Mouse (Mus musculus) neural tube, embryonic 13.5 days (tissue): Measurements from ENCODE around the gene Hyal6. TPM values are rescaled to one million over a fixed set of nuclear protein-coding genes. Genes with fewer than 3 reads are reported as not detected.

Experiments used
- ATAC-seq: fragments of 200-750 bp; cut with Nextera tagmentation; 2 replicates; pipeline ENCODE4 v1.8.0; 2017; ENCODE audit warnings: low read depth, mild to moderate bottlenecking, moderate TSS enrichment, moderate library complexity
- H3K27ac ChIP-seq: fragments of 300-500 bp; sonication (generic); replicated peaks from 2 replicates; pipeline ENCODE4 v1.5.1; 2015; ENCODE audit warnings: moderate library complexity, mild to moderate bottlenecking, inconsistent platforms
- H3K27me3 ChIP-seq: fragments of 300-500 bp; sonication (generic); 2 replicates; pipeline ENCODE4 v1.6.1; 2015; ENCODE audit warnings: mild to moderate bottlenecking, inconsistent platforms
- H3K36me3 ChIP-seq: fragments of 300-500 bp; sonication (generic); 2 replicates; pipeline ENCODE4 v1.6.1; 2015; ENCODE audit warnings: mild to moderate bottlenecking, inconsistent platforms
- H3K4me1 ChIP-seq: fragments of 300-500 bp; sonication (generic); replicated peaks from 2 replicates; pipeline ENCODE4 v1.6.1; 2015; ENCODE audit warnings: inconsistent platforms
- H3K4me2 ChIP-seq: fragments of 300-500 bp; sonication (generic); 2 replicates; pipeline ENCODE4 v1.6.1; 2015; ENCODE audit warnings: inconsistent platforms, mild to moderate bottlenecking, moderate library complexity
- H3K4me3 ChIP-seq: fragments of 300-500 bp; sonication (generic); 2 replicates; pipeline ENCODE4 v1.5.1; 2015; ENCODE audit warnings: mild to moderate bottlenecking, inconsistent platforms
- H3K9ac ChIP-seq: fragments of 300-500 bp; sonication (generic); 2 replicates; pipeline ENCODE4 v1.6.1; 2015; ENCODE audit warnings: moderate library complexity, mild to moderate bottlenecking, inconsistent platforms
- H3K9me3 ChIP-seq: fragments of 300-500 bp; sonication (generic); 2 replicates; pipeline ENCODE4 v1.6.1; 2016; ENCODE audit warnings: inconsistent platforms
- WGBS: fragments of 180-500 bp; shearing (Covaris S2); methylation state at CpG from one replicate; pipeline ENCODE4 v1.1.7; 2015; 5-methylcytosine and 5-hydroxymethylcytosine counted together
- polyA plus RNA-seq: library from polyadenylated mRNA; unstranded; fragments of >200 nt; fragmentation: Nextera tagmentation; extraction: Ambion mirVana; gene quantifications from 2 replicates; pipeline ENCODE4 v1.2.1, GENCODE M21; 2015

Gene Hyal6
- not detected in 2 replicates for polyA plus RNA-seq

DNA sequence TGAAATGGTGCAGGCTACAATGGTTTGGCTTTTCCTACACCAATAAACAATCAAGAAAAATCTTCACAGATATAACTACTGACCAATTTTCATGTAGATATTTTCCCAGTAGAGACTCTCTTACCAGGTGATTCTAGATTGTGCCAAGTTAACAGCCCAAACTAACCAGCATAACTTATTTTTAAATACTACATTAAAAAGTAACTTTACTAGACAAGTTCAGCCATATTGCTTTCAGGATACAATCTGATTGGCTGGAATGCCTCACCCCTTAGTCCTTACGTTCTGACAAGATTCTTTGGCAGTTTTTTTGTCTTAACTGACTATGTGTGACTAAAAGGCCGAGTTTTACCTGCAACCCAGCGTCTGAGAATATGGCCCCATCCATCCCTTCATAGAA is at the start of gene Hyal6:
Hyal6 (plus strand) TSS at position 301 of the 400 bp plus-strand sequence.
- Histone ChIP-seq H3K9me3 (no peaks in the 10 kb centered on the region), H3K27ac (no peak within 1 kb of the TSS), H3K9ac (no peak within 1 kb of the TSS), H3K4me3 (no peak within 1 kb of the TSS), H3K4me2 (no peak within 1 kb of the TSS), H3K36me3 (no peaks in the 10 kb centered on the region), H3K4me1 (no peaks in the 10 kb centered on the region), H3K27me3 (no peaks in the 10 kb centered on the region)
- 84% methylated on average over 3 of the region's 3 CpGs for WGBS
- no peak for ATAC-seq

- Histone ChIP-seq H3K4me1 (no peaks in the 10 kb centered on the region), H3K4me2 (no peak overlapping the region), H3K27me3 (no peaks in the 10 kb centered on the region), H3K4me3 (no peak overlapping the region), H3K9me3 (no peaks in the 10 kb centered on the region), H3K27ac (no peak overlapping the region), H3K9ac (no peak overlapping the region), H3K36me3 (no peaks in the 10 kb centered on the region)
- ATAC-seq: no peak
- WGBS: 40% methylated on average over 1 of the region's 1 CpGs
Observed at GRCm38 (mm10) chr6:24687871-24688270, 45.2 kb upstream of the Hyal6 start.

DNA sequence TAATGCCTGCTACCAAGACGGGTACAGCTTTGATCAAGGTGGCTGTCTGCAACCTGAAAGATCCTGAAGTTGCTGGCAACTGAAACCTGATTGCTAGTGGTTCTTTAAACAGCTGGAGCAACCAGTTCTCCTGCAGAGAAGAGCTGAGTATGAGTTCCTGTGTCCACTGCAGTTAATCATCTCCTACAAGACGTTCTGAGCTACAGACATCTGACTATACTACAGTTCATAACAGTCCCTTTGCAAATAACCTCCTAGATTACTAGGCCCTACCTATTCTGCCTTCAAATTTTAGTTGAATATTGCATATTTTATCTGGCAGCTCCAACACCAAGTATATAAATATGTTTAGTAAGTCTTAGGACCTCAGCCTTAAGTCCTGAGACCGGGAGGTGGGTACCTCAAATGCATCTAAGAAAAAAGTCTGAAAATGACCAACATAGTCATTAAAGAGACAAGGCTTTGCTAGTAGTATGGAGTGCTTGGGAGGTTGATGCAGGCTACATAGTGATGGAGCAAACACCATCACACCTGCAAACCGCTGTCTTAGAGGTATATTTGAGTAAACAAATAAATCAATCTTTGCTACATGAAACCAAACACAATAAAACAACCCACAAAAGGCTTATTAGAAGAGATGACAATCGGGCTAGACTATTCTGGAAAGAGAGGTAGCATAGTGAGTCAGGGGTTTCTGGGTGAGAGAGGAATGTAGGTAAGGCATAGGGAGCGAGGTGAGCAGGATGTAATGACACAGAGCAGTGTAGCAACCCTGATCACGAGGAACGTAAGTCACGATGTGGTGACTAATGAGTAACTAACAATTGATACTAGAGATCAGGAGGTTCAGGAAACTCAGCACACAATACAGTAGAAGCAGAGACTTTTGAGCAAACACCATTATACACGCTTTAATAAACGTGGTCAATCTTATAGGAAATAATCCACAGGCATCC is 38.3 kb upstream of the Hyal6 start:
- ATAC-seq: no peak
- Histone ChIP-seq H3K27me3 (no peaks in the 10 kb centered on the region), H3K9ac (no peak overlapping the region), H3K4me3 (no peak overlapping the region), H3K36me3 (no peaks in the 10 kb centered on the region), H3K9me3 (no peaks in the 10 kb centered on the region), H3K27ac (no peak overlapping the region), H3K4me1 (no peaks in the 10 kb centered on the region), H3K4me2 (no peak overlapping the region)
- 87% methylated on average over 11 of the region's 11 CpGs for WGBS

DNA sequence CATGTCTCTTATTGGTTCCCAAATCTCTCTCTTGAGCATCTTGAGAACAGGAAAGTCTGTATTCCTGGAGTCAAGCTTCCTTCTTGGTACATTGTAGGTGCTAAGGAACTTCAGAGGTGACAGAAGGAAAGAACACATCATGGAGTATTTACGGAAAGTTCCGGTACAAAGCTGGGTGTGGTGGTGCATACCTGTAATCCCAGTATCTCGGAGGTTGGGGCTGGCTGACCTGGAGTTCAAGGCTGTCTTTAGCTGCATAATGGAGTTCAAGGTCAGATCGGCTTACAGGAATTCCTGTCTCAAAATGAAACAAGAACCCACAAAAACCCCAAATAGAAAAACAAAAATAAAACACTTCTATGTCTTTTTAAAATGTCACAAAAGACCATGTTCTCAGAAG is 36.9 kb upstream of the Hyal6 start:
- no peak overlapping the region for H3K4me3 ChIP-seq
- no peak for ATAC-seq
- H3K27ac ChIP-seq: no peak overlapping the region
- no peaks in the 10 kb centered on the region for H3K4me1 ChIP-seq
- no peak overlapping the region for H3K4me2 ChIP-seq
- WGBS: 92% methylated on average over 4 of the region's 4 CpGs
- no peaks in the 10 kb centered on the region for H3K27me3 ChIP-seq
- H3K9ac ChIP-seq: no peak overlapping the region
- H3K36me3 ChIP-seq: no peaks in the 10 kb centered on the region
- no peaks in the 10 kb centered on the region for H3K9me3 ChIP-seq

DNA sequence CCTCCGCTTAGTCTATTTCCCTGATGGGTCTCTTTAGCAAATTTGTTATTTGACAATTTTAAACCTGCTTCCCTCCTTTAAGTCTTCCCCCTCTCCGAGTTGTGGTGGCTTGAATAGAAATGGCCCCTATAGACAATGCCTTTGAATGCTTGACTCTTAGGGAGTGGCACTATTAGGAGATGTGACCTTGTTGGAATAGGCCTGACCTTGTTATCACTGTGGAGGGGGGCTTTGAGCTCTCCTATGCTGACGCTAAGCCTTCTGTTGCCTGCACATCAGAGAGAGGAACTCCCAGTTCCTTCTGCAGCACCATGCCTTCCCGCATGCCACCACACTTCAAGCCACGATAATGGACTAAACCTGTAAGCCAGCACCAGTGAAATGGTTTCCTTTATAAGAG is 35.8 kb upstream of the Hyal6 start:
- Histone ChIP-seq H3K9ac (no peak overlapping the region), H3K4me3 (no peak overlapping the region), H3K36me3 (no peaks in the 10 kb centered on the region), H3K27ac (no peak overlapping the region), H3K4me1 (no peaks in the 10 kb centered on the region), H3K9me3 (no peaks in the 10 kb centered on the region), H3K4me2 (no peak overlapping the region), H3K27me3 (no peaks in the 10 kb centered on the region)
- WGBS: 88% methylated on average over 5 of the region's 5 CpGs
- no peak for ATAC-seq

DNA sequence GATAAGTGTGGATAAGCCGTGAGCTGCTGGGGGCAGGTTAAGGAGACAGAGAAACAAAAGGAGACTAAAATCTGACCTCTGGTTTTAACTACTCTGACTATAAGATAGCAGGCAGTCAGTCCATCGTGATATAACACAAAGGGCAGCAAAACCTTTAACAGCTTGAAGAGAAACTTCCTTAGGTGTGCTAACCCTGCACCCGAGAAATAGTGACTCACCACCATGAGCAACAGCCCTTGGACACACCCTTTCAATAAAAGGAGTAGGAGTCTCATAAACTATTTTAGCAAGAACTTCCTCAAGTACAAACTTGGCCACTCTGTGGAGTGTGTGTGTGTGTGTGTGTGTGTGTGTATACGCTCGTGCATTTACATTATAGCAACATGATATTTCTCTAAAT is 26.0 kb upstream of the Hyal6 start:
- H3K36me3 ChIP-seq: no peaks in the 10 kb centered on the region
- H3K4me2 ChIP-seq: no peak overlapping the region
- ATAC-seq: no peak
- H3K9ac ChIP-seq: no peak overlapping the region
- H3K4me1 ChIP-seq: no peaks in the 10 kb centered on the region
- no peak overlapping the region for H3K27ac ChIP-seq
- no peaks in the 10 kb centered on the region for H3K9me3 ChIP-seq
- H3K4me3 ChIP-seq: no peak overlapping the region
- H3K27me3 ChIP-seq: no peaks in the 10 kb centered on the region
- 95% methylated on average over 5 of the region's 5 CpGs for WGBS

DNA sequence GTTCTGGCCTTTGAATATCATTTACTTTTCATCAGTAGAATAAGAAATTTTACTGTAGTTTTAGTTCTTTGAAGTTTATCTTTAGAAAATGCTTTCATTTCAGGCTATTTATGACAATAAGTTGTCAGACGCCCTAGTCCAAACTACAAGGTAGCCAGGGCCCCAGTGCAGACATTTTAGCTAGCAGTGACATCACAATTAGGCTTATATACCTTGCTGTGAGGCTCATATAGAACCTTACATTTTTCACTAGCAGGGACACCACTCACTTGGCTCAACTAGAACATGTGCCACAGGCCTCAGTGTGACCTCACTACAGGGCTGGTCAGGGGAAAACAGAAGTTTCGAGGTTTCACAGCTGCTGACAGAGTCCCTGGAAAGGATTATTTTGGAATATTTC is 25.5 kb upstream of the Hyal6 start:
- H3K9ac ChIP-seq: no peak overlapping the region
- no peak overlapping the region for H3K4me3 ChIP-seq
- no peaks in the 10 kb centered on the region for H3K4me1 ChIP-seq
- H3K9me3 ChIP-seq: no peaks in the 10 kb centered on the region
- H3K27ac ChIP-seq: no peak overlapping the region
- no peak for ATAC-seq
- H3K36me3 ChIP-seq: no peaks in the 10 kb centered on the region
- WGBS: 86% methylated on average over 2 of the region's 2 CpGs
- H3K27me3 ChIP-seq: no peaks in the 10 kb centered on the region
- no peak overlapping the region for H3K4me2 ChIP-seq

DNA sequence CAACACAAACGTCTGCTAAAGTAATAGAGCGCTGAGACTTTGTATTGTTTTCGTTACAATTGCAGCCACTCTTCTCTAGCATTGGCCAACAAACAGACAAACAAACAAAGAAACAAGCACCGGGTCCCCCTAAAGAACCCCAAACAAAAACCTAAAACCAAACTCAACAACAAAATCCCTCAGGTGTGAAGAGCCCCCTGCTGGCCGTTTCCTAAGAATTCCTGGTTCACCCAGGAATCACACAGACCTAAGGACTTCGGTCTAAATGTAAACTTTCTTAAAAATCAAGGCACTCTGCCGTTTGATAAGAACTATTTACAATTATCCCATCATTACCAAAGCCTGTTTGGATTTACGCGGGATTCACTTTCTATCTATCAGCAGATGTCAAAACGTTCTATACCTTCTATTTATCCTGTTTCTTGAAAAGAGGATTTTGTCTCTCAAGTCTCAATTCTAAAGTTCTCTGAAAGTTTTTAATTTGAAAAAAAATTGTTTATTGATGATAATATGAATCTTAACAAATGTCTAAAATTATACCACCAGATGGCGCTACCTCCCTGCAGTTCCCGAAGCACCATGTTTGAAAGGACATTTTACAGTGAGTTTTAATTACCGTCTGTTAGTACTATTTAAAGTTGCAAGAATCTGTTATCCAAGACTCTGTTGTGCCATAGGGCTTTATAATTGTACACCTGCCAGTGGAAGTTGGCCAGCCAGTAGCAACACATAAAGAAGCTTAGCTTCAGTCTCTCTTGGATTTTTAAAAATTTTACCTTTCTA is 11.5 kb upstream of the Hyal6 start:
- H3K4me1 ChIP-seq: no peaks in the 10 kb centered on the region
- no peak overlapping the region for H3K4me2 ChIP-seq
- no peaks in the 10 kb centered on the region for H3K9me3 ChIP-seq
- no peak overlapping the region for H3K27ac ChIP-seq
- no peaks in the 10 kb centered on the region for H3K36me3 ChIP-seq
- ATAC-seq: peak; percentile 56; the same call in 1 of the 2 replicates
- no peaks in the 10 kb centered on the region for H3K27me3 ChIP-seq
- H3K9ac ChIP-seq: no peak overlapping the region
- H3K4me3 ChIP-seq: no peak overlapping the region
- 34% methylated on average over 13 of the region's 13 CpGs for WGBS

GRCm38 (mm10) chr6:24728130-24728529 is 4.9 kb upstream of the Hyal6 start:
- ATAC-seq: no peak
- Histone ChIP-seq H3K4me2 (no peak overlapping the region), H3K27ac (no peak overlapping the region), H3K9me3 (no peaks in the 10 kb centered on the region), H3K9ac (no peak overlapping the region), H3K36me3 (no peaks in the 10 kb centered on the region), H3K4me1 (no peaks in the 10 kb centered on the region), H3K27me3 (no peaks in the 10 kb centered on the region), H3K4me3 (no peak overlapping the region)
- 86% methylated on average over 1 of the region's 1 CpGs for WGBS

GRCm38 (mm10) chr6:24734565-24734964 is 1.5 kb downstream of the Hyal6 start:
- WGBS: 91% methylated on average over 6 of the region's 6 CpGs

DNA sequence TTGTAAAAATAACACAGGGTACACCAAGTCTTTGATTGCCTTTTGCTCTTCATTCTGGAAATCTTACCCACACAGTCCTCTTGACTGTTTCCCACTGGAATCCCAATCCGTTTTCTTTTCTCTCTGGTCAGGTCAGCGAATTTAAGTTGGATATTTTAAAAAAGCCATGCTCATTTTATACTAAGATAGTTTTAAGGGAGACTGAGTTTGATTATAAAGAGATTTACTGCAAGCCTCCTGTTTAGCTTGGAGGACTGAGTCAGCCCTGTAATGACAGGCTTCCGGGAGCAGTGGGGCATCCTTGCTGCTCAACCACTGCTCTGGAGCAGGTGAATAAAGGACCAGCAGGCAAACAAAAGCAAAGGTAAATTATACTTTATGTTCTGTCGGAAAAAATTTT is 15.0 kb downstream of the Hyal6 start, which contains the start of gene Hyal4:
Hyal4 (plus strand) TSS at position 301 of the 400 bp plus-strand sequence.
- no peak within 1 kb of the TSS for H3K27ac ChIP-seq
- no peak within 1 kb of the TSS for H3K4me3 ChIP-seq
- H3K4me2 ChIP-seq: no peak within 1 kb of the TSS
- no peaks in the 10 kb centered on the region for H3K27me3 ChIP-seq
- H3K9ac ChIP-seq: no peak within 1 kb of the TSS
- no peaks in the 10 kb centered on the region for H3K9me3 ChIP-seq
- no peak for ATAC-seq
- no peaks in the 10 kb centered on the region for H3K4me1 ChIP-seq
- H3K36me3 ChIP-seq: no peaks in the 10 kb centered on the region
- 88% methylated on average over 4 of the region's 4 CpGs for WGBS

More at GRCm38 (mm10) chr6:24734565-24734964, 1.5 kb downstream of the Hyal6 start:
- H3K27me3 ChIP-seq: no peaks in the 10 kb centered on the region
- H3K9ac ChIP-seq: no peak overlapping the region
- no peaks in the 10 kb centered on the region for H3K36me3 ChIP-seq
- no peak for ATAC-seq
- no peak overlapping the region for H3K4me3 ChIP-seq
- H3K4me1 ChIP-seq: no peaks in the 10 kb centered on the region
- H3K4me2 ChIP-seq: no peak overlapping the region
- no peak overlapping the region for H3K27ac ChIP-seq
- no peaks in the 10 kb centered on the region for H3K9me3 ChIP-seq

DNA sequence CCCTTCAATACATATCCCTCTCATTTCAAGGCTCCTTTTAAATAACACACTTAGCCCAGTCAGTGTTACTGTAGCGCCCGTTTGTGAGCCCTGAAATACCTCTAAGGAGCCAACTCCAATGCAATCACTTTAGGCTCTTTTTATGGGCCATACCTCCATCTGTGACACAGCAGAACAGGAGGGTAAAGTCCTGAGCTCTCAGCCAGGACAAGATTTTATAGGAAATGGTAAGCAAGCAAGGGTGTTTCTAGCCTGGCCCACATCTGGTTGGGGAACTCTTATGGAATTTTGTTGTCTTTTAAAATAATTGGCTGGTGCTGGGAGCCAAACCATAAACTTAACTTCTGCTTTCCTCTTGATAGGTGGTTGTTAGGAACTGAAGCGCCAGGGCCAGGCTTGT is 26.2 kb downstream of the Hyal6 start:
- 0 out of 2 replicates have a peak, but pooled peaks cover 3% of the 10 kb centered on the region for H3K9me3 ChIP-seq
- H3K4me3 ChIP-seq: no peak overlapping the region
- no peaks in the 10 kb centered on the region for H3K27me3 ChIP-seq
- no peak overlapping the region for H3K4me2 ChIP-seq
- H3K36me3 ChIP-seq: no peaks in the 10 kb centered on the region
- no peaks in the 10 kb centered on the region for H3K4me1 ChIP-seq
- H3K9ac ChIP-seq: no peak overlapping the region
- no peak for ATAC-seq
- WGBS: 90% methylated on average over 3 of the region's 3 CpGs
- H3K27ac ChIP-seq: no peak overlapping the region
